Mouse (Mus musculus) limb, embryonic 11.5 days (tissue): ENCODE results near the gene Ispd. TPM values are rescaled to one million over a fixed set of nuclear protein-coding genes. Genes with fewer than 3 reads are reported as not detected.
A peak's percentile ranks its signal among the peaks of the same experiment; 100 is the strongest.

Source experiments
- ATAC-seq: fragments of 200-750 bp; cut with Nextera tagmentation; 2 replicates; pipeline ENCODE4 v1.8.0; 2017; ENCODE audit warnings: low read depth; ENCODE audit not compliant: insufficient number of reproducible peaks, low FRiP score, low TSS enrichment
- DNase-seq: peaks from one replicate; pipeline ENCODE4 v3.0.0-alpha.2; 2015; ENCODE audit warnings: low spot score
- H3K27ac ChIP-seq: fragments of 300-500 bp; sonication (generic); replicated peaks from 2 replicates; pipeline ENCODE4 v1.5.1; 2014; ENCODE audit warnings: low read depth, mild to moderate bottlenecking, low read length
- H3K27me3 ChIP-seq: fragments of 300-500 bp; sonication (generic); 2 replicates; pipeline ENCODE4 v1.6.1; 2014; ENCODE audit warnings: mild to moderate bottlenecking, low read length, mixed read lengths; ENCODE audit not compliant: control insufficient read depth, insufficient read depth
- H3K36me3 ChIP-seq: fragments of 300-500 bp; sonication (generic); 2 replicates; pipeline ENCODE4 v1.6.1; 2014; ENCODE audit warnings: mild to moderate bottlenecking, low read length, moderate library complexity, mixed read lengths; ENCODE audit not compliant: control insufficient read depth, insufficient read depth
- H3K4me1 ChIP-seq: fragments of 300-500 bp; sonication (generic); 2 replicates; pipeline ENCODE4 v1.6.1; 2014; ENCODE audit warnings: low read length, mixed read lengths; ENCODE audit not compliant: control insufficient read depth, insufficient read depth
- H3K4me2 ChIP-seq: fragments of 300-500 bp; sonication (generic); 2 replicates; pipeline ENCODE4 v1.6.1; 2014; ENCODE audit warnings: low read depth, mild to moderate bottlenecking, moderate library complexity; ENCODE audit not compliant: severe bottlenecking
- H3K4me3 ChIP-seq: fragments of 300-500 bp; sonication (generic); 2 replicates; pipeline ENCODE4 v1.5.1; 2014; ENCODE audit warnings: low read depth, low read length
- H3K9ac ChIP-seq: fragments of 300-500 bp; sonication (generic); 2 replicates; pipeline ENCODE4 v1.6.1; 2014; ENCODE audit warnings: mild to moderate bottlenecking, low read length
- H3K9me3 ChIP-seq: fragments of 300-500 bp; sonication (generic); 2 replicates; pipeline ENCODE4 v1.6.1; 2016; ENCODE audit warnings: low read length; ENCODE audit not compliant: control insufficient read depth
- WGBS: fragments of 180-500 bp; shearing (Covaris S2); extraction: QIAGEN DNeasy Blood & Tissue Kit; methylation state at CpG from one replicate; pipeline ENCODE4 v1.1.7; 2014; 5-methylcytosine and 5-hydroxymethylcytosine counted together
- polyA plus RNA-seq: library from polyadenylated mRNA; unstranded; fragments of >200 nt; fragmentation: Nextera tagmentation; extraction: Ambion mirVana; gene quantifications from 2 replicates; pipeline ENCODE4 v1.2.1, GENCODE M21; 2014

Ispd gene
- polyA plus RNA-seq, 1 experiment from 2014 or later = 5.5 TPM

- Histone ChIP-seq H3K4me3 (no peak overlapping the region), H3K36me3 (no peaks in the 10 kb centered on the region), H3K27me3 (no peaks in the 10 kb centered on the region), H3K4me1 (no peaks in the 10 kb centered on the region), H3K9me3 (no peaks in the 10 kb centered on the region), H3K27ac (peak overlapping the region; percentile 18; the same call in 1 of the 2 replicates), H3K4me2 (no peak overlapping the region), H3K9ac (no peak overlapping the region)
- ATAC-seq = peak; percentile 60; the same call in 1 of the 2 replicates
- peak; percentile 24 for DNase-seq
- 63% methylated on average over 10 of the region's 10 CpGs for WGBS
Observed at GRCm38 (mm10) chr12:36509954-36510642, 128.8 kb downstream of the Ispd start.

- 86% methylated on average over 2 of the region's 2 CpGs for WGBS
- no peak overlapping the region for H3K27ac ChIP-seq
- no peaks in the 10 kb centered on the region for H3K4me1 ChIP-seq
- H3K36me3 ChIP-seq = no peaks in the 10 kb centered on the region
- H3K9ac ChIP-seq = no peak overlapping the region
- no peak overlapping the region for H3K4me2 ChIP-seq
- H3K4me3 ChIP-seq = no peak overlapping the region
- no peak for DNase-seq
- ATAC-seq = no peak
- no peaks in the 10 kb centered on the region for H3K27me3 ChIP-seq
- no peaks in the 10 kb centered on the region for H3K9me3 ChIP-seq
Observed at GRCm38 (mm10) chr12:36521774-36522173, 140.5 kb downstream of the Ispd start.

- ATAC-seq (no peak), DNase-seq (no peak)
- Histone ChIP-seq H3K27me3 (no peaks in the 10 kb centered on the region), H3K9me3 (no peaks in the 10 kb centered on the region), H3K4me1 (no peaks in the 10 kb centered on the region), H3K4me2 (no peak overlapping the region), H3K9ac (no peak overlapping the region), H3K4me3 (no peak overlapping the region), H3K27ac (no peak overlapping the region), H3K36me3 (no peaks in the 10 kb centered on the region)
- whole genome bisulfite sequencing = 85% methylated on average over 2 of the region's 2 CpGs
Observed at GRCm38 (mm10) chr12:36523515-36523914, 142.3 kb downstream of the Ispd start.

GRCm38 (mm10) chr12:36530920-36531319, 149.7 kb downstream of the Ispd start:
- no peaks in the 10 kb centered on the region for H3K27me3 ChIP-seq
- ATAC-seq (no peak), DNase-seq (no peak)
- H3K4me1 ChIP-seq = no peaks in the 10 kb centered on the region
- H3K4me2 ChIP-seq = no peak overlapping the region
- 89% methylated on average over 2 of the region's 2 CpGs for WGBS
- no peaks in the 10 kb centered on the region for H3K36me3 ChIP-seq
- H3K9ac ChIP-seq = no peak overlapping the region
- H3K27ac ChIP-seq = no peak overlapping the region
- H3K4me3 ChIP-seq = no peak overlapping the region
- H3K9me3 ChIP-seq = no peaks in the 10 kb centered on the region

GRCm38 (mm10) chr12:36531421-36532072, 150.3 kb downstream of the Ispd start:
- Histone ChIP-seq H3K4me1 (no peaks in the 10 kb centered on the region), H3K27me3 (no peaks in the 10 kb centered on the region), H3K9me3 (no peaks in the 10 kb centered on the region), H3K36me3 (no peaks in the 10 kb centered on the region), H3K4me2 (no peak overlapping the region), H3K27ac (no peak overlapping the region), H3K4me3 (no peak overlapping the region), H3K9ac (no peak overlapping the region)
- WGBS = 62% methylated on average over 4 of the region's 4 CpGs
- ATAC-seq = no peak
- DNase-seq = no peak

GRCm38 (mm10) chr12:36532525-36532924, 151.3 kb downstream of the Ispd start:
- H3K9me3 ChIP-seq = no peaks in the 10 kb centered on the region
- H3K4me1 ChIP-seq = no peaks in the 10 kb centered on the region
- no peak overlapping the region for H3K4me3 ChIP-seq
- H3K27ac ChIP-seq = no peak overlapping the region
- H3K27me3 ChIP-seq = no peaks in the 10 kb centered on the region
- H3K36me3 ChIP-seq = no peaks in the 10 kb centered on the region
- H3K9ac ChIP-seq = no peak overlapping the region
- DNase-seq (no peak), ATAC-seq (no peak)
- 81% methylated on average over 3 of the region's 3 CpGs for WGBS
- no peak overlapping the region for H3K4me2 ChIP-seq

GRCm38 (mm10) chr12:36533160-36533900, 152.1 kb downstream of the Ispd start:
- Histone ChIP-seq H3K4me3 (no peak overlapping the region), H3K4me2 (no peak overlapping the region), H3K36me3 (no peaks in the 10 kb centered on the region), H3K9ac (no peak overlapping the region), H3K27me3 (no peaks in the 10 kb centered on the region), H3K4me1 (no peaks in the 10 kb centered on the region), H3K9me3 (no peaks in the 10 kb centered on the region), H3K27ac (no peak overlapping the region)
- DNase-seq (no peak), ATAC-seq (no peak)
- 90% methylated on average over 2 of the region's 2 CpGs for WGBS

GRCm38 (mm10) chr12:36534589-36534988, 153.3 kb downstream of the Ispd start:
- Histone ChIP-seq H3K27me3 (no peaks in the 10 kb centered on the region), H3K4me1 (no peaks in the 10 kb centered on the region), H3K9me3 (no peaks in the 10 kb centered on the region), H3K4me2 (no peak overlapping the region), H3K27ac (no peak overlapping the region), H3K36me3 (no peaks in the 10 kb centered on the region), H3K4me3 (no peak overlapping the region), H3K9ac (no peak overlapping the region)
- DNase-seq (no peak), ATAC-seq (no peak)
- 87% methylated on average over 5 of the region's 5 CpGs for WGBS
